Mouse (Mus musculus): ENCODE results near the gene Coro2b.

DNA sequence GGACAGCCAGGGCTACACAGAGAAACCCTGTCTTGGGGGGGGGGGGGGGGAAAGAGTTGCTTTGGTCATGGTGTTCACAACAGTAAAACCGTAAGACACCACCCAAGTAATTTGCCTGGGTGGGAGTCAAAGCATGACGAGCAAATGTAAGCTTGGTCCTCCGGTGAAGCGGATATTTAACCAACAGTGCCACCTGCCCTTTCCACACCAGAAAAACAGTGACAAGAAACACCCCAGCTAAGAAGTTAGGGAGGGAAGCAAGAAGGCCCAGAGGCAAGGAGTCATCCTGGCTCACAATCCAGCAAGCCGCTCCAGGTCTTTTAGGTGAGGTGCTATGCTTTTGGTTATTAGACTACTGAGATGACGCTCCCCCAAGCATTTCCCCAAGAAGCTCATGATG is 19.9 kb upstream of the Coro2b start:
- no peak for TF ChIP-seq POLR2A (IDR thresholded peaks at IDR 0.05; ENCODE audit: borderline replicate concordance, control insufficient read depth, low read depth, low read length)
- TF ChIP-seq CTCF (IDR thresholded peaks at IDR 0.05; ENCODE audit: control insufficient read depth, insufficient read depth, low read length): no peak
